Mouse (Mus musculus) layer of hippocampus, adult 2 months (tissue): ENCODE results near the gene Atp6v0c. TPM values are rescaled to one million over a fixed set of nuclear protein-coding genes. Genes with fewer than 3 reads are reported as not detected.

Experiments
- DNase-seq, 2 experiments: peaks; one replicate each; pipeline ENCODE4 v3.0.0; 2022; ENCODE audit warnings: low spot score in 2 of 2
- H3K27ac ChIP-seq: fragments of 200-600 bp; 2 replicates; pipeline ENCODE4 v1.8.1; 2022
- H3K4me3 ChIP-seq: fragments of 200-600 bp; 2 replicates; pipeline ENCODE4 v1.8.1; 2022; ENCODE audit warnings: mild to moderate bottlenecking
- CTCF ChIP-seq: fragments of 200-600 bp; conservative IDR thresholded peaks from 2 replicates; pipeline ENCODE4 v1.8.1; 2022; ENCODE audit warnings: antibody characterized with exemption, mild to moderate bottlenecking, moderate library complexity
- long read RNA-seq, 2 experiments: library from polyadenylated mRNA; stranded (forward); transcript quantifications; one replicate each; pipeline ENCODE4 v2.0.0; 2021; ENCODE audit warnings: borderline mapping rate in 2 of 2
- total RNA-seq, 2 experiments: library from RNA; stranded (reverse); gene quantifications; 2 replicates each; pipeline ENCODE4 v1.2.3; 2021

Atp6v0c gene
- total RNA-seq: 1,000 to 10,000 TPM; 1,075 to 1,153 TPM
- long read RNA-seq, experiment 1, transcript Atp6v0c-206 (3 exons, 607 nt): minor isoform, 5 of 726 reads
- long read RNA-seq, experiment 1, transcript Atp6v0c-202 (4 exons, 796 nt): minor isoform, 6 of 726 reads
- long read RNA-seq, experiment 1, transcript Atp6v0c-201 (3 exons, 1,183 nt): major isoform, 683 of 726 reads
- long read RNA-seq, experiment 1, partial matches to known transcripts: 24 of 726 reads
- long read RNA-seq, experiment 1, other reads (novel, unspliced or antisense): 8 of 726 reads
- long read RNA-seq, experiment 2, transcript Atp6v0c-201 (3 exons, 1,183 nt): major isoform, 1,014 of 1,062 reads
- long read RNA-seq, experiment 2, partial matches to known transcripts: 8 of 1,062 reads
- long read RNA-seq, experiment 2, other reads (novel, unspliced or antisense): 32 of 1,062 reads

DNA sequence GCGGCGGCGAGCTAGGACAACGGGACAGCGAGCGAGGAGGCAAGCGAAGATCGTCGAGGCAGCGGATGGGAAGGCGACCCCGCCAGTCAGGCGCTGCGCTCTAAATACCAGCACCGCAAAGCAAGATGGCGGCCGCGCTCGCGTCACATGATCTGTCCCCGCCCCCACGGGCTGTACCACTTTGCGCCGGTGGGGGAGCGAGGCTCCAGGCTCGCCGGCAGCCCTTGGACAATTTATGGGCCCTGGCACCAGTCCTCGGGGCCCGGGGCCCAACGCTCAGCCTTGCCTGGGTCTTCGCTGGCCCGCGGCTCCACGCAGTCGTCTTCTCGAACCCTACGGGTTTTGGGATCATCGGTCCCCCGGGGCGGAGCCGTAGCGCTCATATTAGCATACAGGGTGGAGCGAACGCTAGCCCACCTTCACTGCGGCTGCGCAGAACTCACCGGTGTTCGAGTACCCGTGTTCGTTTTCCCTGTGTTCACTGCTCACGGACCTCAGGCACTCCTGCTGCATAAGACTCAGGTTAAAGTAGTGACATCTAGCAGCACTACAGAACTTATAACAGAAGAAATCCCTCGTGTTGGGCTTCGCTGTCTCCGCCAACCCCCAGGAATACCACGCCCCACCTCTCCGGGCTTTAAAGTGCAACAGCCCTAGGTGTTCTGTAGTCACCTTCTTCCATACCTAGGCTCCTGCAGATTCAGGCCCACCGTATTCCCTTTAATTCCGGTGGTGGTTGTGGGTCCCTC is at the start of gene Atp6v0c:
Gene Atp6v0c (minus strand): TSS at position 386 of the 749 bp plus-strand sequence.
- peak; percentile 90 to 91 for DNase-seq
- peak within 1 kb of the TSS; percentile 98 for H3K4me3 ChIP-seq

DNA sequence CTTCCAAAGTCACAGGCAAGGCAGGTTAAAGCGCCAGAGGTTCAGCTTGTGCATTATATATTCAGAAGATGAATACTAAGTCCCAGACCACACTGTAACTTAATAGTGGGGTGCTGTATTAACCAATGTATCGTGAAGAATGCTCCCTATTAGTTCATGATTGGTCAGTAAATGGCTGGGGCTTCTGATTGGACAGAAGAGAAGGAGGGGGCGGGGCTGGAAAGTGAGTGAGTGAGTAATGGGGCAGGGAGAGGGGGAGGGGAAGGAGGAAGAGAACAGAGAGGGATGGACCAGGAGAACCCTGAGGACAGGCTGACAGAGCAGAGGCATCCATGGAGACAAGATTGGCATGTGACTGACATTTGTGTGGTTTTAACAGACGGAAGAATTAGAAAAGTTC is 47.3 kb upstream of the Atp6v0c start:
- Histone ChIP-seq H3K4me3 (no peak overlapping the region), H3K27ac (no peak overlapping the region)
- no peak for TF ChIP-seq CTCF
- no peak for DNase-seq

More for the DNA sequence above, at the start of gene Atp6v0c:
- TF ChIP-seq CTCF: peak; percentile 73
- H3K27ac ChIP-seq: peak within 1 kb of the TSS; percentile 100

DNA sequence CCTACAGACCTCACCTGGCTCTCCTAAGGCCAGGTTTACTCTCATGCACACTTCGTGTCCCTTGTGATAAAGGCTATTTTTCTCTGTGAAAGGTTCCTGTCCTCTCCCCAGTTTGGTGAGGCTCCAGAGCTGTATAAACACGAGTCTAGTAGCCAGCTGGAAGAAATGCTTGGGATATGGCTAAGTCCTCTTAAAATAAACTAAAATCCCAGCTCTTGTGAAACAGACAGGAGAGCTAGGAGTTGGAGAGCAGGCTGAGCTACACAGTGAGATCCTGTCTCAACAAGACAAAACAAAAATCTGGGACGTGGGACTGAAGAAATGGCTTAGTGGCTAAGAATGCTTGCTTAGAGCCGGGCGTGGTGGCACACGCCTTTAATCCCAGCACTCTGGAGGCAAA is 43.7 kb upstream of the Atp6v0c start:
- Histone ChIP-seq H3K27ac (peak overlapping the region; percentile 97; the same call in 1 of the 2 replicates), H3K4me3 (no peak overlapping the region)
- DNase-seq: no peak
- TF ChIP-seq CTCF: no peak

DNA sequence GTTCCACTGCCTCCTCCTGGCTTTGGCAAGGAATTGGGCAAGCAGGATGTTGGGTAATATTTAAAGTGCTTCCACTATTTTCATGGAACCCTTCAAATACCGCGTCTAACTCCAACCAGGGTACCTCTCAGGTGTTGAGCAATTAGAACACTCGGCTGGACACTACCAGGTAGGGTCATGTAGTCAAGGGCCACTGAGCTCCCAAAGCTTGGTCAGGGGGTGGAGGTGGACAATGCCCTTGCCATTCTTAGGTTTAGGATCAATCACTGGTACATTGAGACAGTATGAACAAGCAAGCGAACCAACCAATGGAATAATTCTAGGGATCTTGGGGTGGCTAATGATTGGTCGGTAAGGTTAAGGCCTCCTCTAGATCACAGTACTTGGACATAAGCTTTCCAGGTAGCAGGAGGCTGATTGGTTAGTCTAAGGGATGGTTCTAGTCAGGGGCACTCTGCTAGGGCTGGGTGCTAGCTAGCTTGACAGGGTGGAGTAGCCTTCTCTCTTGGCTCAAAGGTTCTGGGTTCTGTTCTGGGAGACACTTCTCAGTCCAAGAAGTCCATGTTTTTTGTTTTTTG is 43.0 kb upstream of the Atp6v0c start:
- Histone ChIP-seq H3K4me3 (peak overlapping the region; percentile 75), H3K27ac (peak overlapping the region; percentile 97)
- DNase-seq: no peak
- peak; percentile 62 for TF ChIP-seq CTCF

DNA sequence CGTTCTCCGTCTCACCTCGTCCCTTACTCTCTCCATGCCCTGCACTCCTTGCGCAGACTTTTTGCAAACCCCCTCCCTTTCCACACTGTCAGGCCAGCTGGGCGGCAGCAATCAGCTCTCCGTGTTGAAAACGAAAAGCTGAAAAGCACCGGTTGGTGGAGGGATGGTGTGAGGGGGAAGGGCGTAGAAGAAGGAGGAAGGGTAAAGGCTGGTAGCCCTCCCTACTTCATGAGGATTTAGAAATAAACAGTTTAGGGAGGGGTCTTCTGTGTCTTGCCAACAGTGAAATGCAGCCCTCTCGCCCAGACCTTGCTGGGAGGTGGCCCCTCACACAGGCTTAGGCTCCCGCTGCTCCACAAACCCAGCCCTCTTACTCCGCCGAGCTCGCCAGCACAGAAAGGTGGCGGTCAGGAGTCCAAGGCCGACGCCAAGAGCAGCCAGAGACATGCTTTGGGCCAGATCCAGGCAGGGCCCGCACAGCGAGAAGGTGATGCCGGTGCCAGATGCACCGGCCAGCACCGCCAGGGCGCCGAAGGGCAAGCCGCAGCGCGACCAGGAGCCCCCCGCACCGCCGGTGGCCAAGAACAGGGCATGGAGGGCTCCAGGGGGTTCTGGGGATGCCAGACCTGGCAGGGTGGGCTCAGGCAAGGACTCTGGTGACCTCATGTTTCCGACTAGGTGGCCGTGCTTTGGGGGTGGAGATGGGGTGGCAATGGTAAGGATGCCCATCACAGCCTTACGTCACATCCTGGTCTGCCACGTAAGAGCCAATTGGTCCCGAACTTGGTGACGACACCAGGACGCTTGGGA is 42.3 kb upstream of the Atp6v0c start:
- no peak for TF ChIP-seq CTCF

DNA sequence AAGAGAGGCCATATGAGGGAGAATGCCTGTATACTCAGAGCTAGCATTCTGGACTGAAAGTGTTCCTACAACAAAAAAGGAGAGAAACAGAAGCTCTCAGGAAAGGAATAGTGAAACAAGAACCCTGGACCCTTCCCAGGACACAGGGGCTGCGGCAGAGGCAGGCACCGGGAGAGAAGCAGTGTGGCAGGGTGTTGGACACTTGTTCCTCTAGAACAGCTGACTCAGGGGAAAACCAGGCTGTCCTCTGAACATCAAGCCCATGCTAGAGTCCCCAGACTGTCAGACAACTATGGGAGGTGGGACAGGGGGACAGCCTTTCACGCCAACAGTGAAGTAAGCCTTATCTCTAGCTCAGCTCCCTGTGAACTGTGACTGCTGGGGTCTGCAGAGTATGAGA is 41.1 kb upstream of the Atp6v0c start:
- H3K4me3 ChIP-seq: no peak overlapping the region
- TF ChIP-seq CTCF: no peak
- peak overlapping the region; percentile 97 for H3K27ac ChIP-seq
- DNase-seq: no peak

More for the DNA sequence above, 42.3 kb upstream of the Atp6v0c start:
- peak; percentile 91 to 92 for DNase-seq
- Histone ChIP-seq H3K4me3 (peak overlapping the region; percentile 75), H3K27ac (peak overlapping the region; percentile 97)

DNA sequence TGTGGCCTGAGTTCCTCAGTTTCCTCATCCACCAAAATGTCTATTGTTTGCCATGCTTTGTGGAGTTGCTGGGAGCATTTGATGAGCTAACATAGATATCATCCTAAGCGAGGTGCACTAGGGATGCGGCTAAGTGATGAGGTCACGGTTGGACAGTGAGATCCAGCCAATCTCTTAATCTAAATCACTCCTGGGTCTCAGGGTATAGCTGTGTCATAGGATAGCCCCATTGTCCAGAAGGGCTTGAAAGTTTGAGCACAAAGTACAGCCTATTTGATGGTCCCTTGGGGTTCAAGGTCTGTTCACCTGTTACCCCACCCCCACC is 40.4 kb upstream of the Atp6v0c start:
- no peak overlapping the region for H3K4me3 ChIP-seq
- H3K27ac ChIP-seq: peak overlapping the region; percentile 97
- no peak for DNase-seq
- TF ChIP-seq CTCF: no peak

GRCm38 (mm10) chr17:24209043-24209915 is 39.8 kb upstream of the Atp6v0c start, which contains the start of gene Ntn3:
Gene Ntn3, minus strand, starts transcription at chr17:24209531.
- Histone ChIP-seq H3K27ac (peak within 1 kb of the TSS; percentile 97), H3K4me3 (peak within 1 kb of the TSS; percentile 50)
- no peak for DNase-seq
- no peak for TF ChIP-seq CTCF

GRCm38 (mm10) chr17:24208641-24209042 is 39.1 kb upstream of the Atp6v0c start:
- H3K27ac ChIP-seq: peak overlapping the region; percentile 97
- TF ChIP-seq CTCF: no peak
- no peak for DNase-seq
- peak overlapping the region; percentile 50 for H3K4me3 ChIP-seq

DNA sequence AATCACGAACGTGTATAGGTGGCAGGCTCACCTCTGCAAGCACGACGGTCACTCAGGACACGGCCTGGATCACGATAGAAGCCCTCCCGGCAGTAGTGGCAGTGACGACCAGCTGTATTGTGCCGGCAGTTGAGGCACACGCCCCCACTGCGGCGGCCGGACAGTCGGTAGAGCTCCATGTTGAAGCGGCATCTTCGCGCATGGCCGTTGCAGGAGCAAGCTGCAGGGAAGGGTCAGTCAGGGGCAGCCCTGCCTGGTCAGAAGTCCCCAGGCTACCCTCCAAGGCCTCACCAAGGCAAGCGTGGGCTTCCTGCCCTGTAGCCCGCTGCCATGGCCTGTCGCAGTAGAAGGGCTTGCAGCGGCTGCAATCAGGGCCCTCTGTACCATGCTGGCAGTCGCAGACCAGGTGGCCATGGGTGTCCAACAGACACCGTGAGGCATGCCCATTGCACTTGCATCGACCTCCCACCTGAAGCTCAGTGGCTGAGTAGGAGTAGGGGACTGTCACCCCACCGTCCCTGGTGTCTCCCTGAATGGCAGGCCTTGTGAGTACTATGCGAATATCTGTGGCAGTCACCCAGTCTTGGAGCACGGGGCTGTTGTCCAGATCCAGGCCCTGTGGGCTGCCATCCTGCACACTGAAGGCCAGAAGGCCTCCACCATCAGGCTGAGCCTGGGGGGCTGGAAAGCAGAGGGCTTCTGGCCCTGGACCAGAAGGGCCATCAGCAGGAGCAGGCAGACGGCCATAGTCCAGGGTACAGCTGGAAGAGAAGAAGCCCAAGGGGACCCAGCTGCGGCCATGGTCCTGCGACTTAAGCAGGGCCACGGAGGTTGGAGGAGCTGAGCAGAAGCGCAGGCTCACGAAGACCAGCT is 38.5 kb upstream of the Atp6v0c start:
- TF ChIP-seq CTCF: no peak
- DNase-seq: peak in 1 of 2 experiments; percentile 9
- H3K4me3 ChIP-seq: peak overlapping the region; percentile 50
- H3K27ac ChIP-seq: peak overlapping the region; percentile 97
